Mouse (Mus musculus) c-Kit-positive CD71-negative TER-119-negative erythroid progenitor cells, embryonic 14.5 days (primary cell): Measurements from ENCODE around the gene Hnrnpc.
"Not testable (repeated sequence)": the region's sequence is repeated elsewhere in the genome, so short reads cannot be mapped to it uniquely, and the experiment has no call there.

Source experiments
- DNase-seq: peaks from one replicate; pipeline ENCODE4 v3.0.0-alpha.2; 2013; ENCODE audit warnings: low read depth

Hnrnpc gene

DNA sequence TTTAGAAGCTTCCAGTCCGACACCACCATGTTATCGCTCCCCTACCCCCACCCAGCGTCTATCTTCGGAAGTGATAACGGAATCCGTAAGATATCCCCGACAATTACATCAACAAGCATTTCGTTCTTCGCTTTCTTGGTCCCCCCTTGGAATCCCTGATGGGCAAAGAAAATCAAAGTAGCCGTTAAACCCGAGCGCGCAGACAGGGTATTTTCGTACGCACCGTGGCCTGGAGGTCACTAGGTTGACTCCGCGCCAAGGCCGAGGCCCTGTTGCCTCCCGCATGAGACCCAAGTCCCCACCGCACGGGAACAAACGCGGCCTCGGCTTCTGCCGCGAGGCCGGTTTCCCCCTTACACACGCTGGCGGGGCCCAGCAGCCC lies 363 bp downstream of the Hnrnpc start:
- no peak for DNase-seq

DNA sequence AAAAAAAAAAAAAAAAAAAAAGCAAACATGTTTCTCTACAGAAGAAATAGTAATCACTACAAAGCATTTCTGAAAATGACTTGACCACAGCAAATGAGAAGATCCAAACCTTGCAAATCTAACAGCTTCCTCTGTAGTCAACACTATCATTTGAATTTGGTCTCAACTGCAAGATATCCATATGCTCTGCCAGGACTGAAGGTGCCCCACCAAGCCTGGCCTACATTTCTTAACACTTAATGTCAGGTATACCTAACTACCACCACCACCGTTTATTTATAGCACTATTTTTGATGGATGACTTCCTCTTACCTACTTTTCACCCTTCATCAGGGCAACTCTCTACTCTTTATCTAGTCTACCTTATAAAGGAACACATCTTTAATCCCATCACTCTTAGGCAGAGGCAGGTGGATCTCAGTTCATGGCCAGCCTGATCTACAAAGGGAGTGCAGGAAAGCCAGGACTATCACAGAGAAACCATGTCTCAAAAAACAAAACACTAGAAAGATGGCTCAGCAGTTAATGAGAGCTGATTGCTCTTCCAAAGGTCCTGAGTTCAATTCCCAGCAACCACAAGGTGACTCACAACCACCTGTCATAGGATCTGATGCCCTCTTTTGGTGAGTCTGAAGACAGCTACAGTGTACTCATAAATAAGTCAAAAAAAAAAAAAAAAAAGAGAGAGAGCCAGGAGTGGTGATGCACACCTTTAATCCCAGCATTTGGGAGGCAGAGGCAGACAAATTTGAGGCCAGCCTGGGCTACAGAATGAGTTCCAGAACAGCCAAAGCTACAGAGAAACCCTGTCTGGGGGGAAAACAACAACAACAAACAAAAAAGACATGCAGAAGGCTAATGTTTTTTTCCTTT lies 2.3 kb downstream of the Hnrnpc start:
- DNase-seq, result no peak

DNA sequence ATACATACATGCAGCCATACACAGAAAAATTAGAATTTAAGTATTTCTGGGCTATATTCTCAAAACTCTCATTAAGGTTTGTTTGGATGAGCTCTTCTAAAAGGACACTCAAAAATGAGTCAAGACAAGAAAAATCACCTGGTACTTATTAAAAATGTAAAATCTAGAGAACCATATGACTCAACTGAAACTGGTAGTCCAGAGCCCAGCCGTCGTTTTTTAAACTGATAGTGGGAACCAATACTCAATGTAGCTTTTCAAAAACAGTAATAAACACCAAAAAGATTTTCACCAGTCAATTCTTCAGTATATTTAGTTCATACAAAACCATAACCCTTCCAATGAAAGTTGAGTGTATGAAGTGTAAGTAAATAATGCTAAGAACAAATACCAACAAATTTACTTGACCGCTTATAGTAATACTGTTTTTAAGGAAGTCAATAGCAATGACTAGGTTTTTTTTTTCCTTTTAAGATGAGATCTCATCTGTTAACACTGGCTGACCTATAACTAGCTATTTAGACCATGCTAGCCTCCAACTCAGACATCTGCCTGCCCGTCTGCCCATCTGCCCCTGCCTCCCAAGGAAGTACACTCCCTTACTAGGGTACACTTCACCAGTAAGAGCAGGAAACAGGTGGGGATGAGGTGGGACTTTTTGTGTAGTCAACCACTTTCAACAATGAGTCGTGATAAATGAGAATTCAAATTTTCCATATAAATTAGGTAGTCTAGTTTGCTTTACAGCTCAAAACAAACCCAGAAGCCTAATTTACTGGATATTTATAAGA lies 3.5 kb downstream of the Hnrnpc start:
- no peak for DNase-seq

DNA sequence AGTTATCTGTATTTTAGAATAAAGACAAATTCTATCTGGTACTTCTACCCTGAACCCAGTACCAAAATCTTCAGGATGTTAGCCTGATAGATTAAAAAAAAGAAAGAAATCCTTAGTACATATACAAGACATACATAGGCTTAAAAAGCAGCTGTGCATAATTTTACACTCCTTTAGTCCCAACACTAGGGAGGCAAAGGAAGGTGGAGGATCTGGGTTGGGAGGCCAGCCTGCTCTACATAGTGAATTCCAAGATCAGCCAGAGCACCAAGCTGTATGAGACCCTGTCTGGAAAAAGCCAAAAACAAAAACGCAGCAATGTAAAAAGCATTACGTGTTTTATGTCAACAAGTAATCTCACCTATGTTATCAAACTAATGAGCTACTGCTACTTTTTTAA lies 4.3 kb downstream of the Hnrnpc start:
- DNase-seq, result no peak

DNA sequence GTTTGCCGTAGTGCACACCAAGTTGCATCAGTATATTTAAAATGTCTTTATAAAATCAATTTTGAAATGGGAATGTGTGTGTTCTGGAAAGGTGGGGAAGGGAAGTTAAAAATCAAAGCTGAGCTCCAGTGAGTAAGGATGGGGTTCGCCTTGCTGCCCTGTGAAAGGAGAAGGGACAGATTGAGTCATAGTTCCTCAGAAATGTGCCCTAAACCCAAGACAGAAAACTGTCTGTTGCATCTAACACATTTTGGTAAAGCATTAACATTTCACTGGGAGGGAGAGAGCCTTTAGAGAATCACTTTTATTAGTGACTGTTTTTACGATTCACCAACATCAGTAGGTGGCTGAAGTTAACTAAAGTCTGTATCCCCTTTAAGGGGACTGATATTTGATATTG lies 5.4 kb downstream of the Hnrnpc start:
- DNase-seq, result not testable (repeated sequence)

DNA sequence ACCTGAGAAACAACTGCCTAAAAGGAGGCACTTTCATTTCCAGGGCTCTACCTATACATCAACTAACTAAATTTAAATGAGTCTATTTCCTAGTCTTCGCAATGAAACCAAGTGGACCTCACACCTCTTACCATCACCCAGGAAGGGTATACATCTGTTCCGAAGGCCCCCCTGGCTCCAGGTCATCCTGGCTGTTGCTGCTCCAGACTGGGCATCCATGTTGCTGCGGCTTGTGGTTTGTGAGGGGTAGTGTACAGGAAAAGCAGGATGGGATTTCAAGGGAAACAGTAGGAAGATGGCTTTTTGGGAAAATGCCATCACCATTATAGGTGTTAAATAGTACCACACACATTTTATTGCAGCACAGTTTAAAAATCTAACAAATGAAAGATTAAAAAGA lies 6.6 kb downstream of the Hnrnpc start:
- not testable (repeated sequence) for DNase-seq

DNA sequence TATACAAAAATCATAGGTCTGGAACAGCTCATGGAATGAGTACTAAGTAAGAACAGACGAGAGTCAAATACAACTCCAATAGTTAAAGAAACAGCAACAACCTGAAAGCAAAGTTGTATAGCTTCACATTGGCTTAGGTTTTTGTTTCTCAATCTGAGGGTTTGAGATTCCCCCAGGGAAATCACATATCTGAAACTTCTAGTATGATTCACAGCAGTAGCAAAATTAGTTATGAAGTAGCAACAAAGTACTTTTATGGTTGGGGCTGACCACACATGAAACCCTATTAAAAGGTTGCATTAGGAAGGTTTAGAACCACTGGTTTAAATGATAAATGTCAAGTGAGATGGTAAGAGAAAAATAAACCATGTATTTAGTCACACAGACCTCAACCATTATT lies 9.3 kb downstream of the Hnrnpc start:
- DNase-seq, result no peak

DNA sequence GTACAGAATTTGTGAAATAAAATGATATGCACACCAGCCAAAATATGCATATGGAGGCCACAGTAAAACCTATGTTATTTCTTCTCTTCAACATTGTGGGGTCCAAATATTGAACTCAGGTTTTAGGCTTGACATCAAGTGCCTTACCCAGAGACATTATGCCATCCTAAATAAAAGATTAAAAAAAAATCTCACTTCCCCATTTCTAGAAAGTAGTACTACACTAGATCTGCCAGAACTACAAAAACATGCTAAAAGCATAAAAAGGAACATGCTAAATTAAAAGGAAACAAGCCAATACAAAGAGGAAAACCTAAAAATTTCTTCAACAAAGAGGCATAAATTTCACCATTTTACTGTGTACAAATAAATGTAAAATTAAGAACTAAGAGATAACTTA lies 20.7 kb downstream of the Hnrnpc start:
- DNase-seq, result no peak

DNA sequence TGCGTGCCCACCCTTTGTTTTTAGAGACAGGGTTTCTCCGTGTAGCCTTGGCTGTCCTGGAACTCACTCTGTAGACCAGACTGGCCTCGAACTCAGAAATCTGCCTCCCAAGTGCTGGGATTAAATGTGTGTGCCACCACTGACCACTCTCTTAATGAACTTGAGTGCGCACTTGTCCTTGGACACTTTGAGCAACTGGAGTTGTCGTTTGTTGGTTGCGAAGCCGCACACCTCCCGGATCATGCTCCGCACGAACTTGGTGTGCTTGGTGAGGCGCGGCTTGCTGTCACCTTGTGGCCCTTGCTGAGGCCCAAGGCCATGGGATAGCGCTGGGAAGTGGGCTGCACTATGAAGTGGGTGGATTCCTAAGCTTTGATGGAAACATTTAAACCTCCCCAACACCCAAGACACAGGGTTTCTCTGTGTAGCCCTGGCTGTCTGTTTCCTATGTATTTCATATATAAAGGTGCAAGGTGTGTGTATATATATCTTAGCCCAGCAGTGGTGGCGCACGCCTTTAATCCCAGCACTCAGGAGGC lies 32.2 kb downstream of the Hnrnpc start:
- no peak for DNase-seq

DNA sequence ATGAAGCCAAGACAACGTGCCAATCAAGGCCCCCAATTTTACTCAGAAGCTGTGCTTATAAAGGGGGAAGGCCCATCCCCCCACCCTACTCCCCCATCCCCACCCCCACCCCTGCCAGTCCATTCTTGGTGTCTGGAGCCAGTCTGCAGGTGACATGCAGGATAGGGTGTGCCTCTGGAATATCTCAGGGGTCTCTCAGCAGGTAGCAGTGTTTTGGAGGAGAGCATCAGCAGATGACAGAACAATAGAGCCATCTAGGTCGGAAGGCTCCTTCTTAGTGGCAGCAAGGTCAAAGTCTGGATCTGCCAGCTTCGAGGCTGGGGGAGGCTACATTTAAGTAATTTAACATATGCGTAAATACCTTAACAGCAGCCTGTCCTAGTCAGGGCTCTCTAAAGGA lies 37.7 kb downstream of the Hnrnpc start:
- no peak for DNase-seq

DNA sequence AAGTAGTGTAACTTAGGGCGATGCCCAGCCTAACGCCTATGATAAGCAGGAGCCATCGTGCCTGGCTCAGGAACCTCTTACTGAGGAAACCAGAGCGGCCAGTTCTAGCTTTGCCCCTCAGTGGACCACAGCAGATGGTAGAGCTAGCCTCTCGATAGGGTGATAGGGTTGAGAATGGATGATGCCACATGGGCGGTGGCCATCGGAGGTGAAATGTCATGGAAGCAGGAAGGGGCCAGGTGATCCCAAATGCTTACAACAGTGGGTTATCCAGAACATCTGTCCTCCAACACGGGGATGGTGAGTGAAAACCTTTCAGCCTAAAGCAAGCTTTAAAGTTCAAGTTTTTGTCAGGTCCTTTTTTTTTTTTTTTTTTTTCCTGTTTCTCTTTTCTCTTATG lies 42.0 kb downstream of the Hnrnpc start:
- no peak for DNase-seq

DNA sequence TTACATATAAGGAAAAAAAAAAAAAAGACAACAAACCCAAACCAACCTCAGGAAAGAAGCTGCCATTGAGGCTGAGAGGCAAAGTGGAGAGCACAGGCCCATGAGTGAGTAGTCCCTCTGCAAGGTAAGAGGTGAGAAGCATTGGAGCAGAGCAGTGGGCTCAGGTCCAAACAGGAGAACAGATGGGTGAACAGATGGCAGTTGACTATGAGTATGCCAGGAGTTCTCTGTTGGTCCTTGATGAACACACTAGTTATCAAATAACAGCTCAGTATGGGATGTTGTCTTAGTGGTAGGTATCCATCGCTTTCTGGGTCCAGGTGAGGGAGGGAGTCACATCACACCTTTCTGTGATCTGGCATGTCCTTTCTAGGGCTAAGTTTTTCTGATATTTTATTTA lies 43.0 kb downstream of the Hnrnpc start:
- no peak for DNase-seq

DNA sequence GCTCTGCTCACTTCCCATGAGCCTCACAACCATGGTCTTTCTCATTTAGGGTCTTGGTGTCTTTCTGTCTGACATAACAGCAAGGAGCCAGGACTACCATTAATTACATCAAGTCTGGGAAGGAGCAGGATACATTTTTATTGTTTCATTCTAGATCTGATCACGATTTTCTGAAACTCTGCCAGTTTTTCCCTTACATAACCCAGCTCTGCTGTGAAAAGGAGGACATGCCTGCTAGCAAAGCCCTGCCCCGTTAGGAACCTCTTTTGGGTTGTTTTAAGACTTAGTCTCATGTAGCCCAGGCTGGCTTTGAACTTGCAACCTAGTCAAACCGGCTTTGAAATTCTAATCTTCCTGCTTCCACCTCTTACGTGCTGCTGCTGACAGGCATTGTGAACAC lies 43.8 kb downstream of the Hnrnpc start:
- no peak for DNase-seq

DNA sequence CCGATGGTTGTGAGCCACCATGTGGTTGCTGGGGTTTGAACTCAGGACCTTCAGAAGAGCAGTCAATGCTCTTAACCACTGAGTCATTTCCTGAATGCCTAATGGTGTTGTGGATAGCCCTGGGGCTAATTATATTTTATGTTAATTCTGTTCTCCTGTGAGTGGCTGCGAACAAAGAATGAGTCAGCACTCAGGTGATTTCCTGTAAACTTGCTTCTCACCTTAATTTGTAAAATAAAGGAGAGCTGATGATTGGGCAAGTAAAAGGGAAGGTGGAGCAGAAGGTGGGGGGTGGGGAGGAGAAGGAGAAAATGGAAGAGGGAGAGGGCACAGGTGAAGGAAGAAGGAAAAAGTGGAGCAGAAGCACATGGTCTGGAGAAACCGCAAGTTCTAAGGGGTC lies 51.1 kb downstream of the Hnrnpc start:
- not testable (repeated sequence) for DNase-seq

DNA sequence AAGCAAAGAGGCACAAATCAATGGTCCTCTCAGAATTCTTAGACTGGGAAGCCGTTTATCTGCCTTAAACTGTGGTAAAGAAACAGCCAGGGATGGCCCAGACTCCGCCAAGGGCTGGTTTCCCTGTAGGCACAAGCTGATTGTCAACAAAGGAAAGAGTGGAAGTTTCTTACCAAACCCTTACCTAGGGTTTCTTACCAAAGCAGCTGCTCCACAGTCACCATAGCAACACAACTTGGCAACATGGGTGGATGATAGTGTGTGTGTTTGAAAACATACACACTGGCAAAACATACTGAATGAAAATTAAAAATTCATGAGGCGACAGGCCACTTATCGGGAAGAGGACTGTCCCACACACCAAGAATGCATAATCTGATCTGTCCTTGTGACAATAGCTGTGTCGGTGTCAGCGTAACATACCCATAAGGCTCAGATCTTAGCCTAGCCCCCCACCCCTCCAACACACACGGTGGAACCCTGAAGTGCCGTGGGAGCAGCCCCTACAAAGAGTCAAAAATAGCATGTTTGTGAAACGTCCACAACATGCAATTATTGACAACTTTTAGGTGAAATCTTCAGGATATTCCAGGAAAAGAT lies 57.8 kb downstream of the Hnrnpc start:
- no peak for DNase-seq

DNA sequence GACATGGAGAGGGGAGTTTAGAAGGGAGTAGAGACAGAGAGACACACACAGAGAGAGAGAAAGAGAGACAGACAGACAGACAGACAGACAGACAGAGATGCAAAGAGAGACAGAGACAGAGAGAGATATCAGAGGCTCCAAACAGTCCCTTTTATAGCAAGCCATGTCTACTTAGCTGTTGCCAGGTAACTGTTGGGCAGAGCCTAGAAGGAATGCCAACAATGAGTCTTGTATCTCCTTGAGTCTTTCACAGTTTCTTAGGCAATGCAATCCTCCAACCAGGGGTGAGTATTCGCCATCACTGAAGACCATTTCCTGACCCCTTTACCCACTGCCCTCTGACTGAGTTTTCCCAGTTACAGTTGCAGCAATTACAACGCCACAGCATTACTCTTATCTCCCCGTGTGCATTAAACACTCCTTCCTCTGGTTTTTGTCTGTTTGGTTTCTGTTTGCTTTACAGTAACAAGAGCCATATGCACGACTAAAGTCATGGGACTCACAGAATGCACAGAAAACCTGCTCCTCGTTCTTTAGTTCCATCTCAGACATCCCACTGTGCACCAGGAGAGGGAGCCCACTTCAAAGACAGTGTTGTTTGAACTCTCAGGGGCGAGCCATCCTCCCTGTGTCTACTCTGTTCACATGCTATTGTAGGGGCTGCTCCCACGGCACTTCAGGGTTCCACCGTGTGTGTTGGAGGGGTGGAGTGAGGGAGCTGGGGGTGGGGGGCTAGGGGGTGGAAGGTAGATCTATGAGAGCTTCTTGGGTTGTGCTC lies 58.7 kb downstream of the Hnrnpc start:
- peak; percentile 58 for DNase-seq

DNA sequence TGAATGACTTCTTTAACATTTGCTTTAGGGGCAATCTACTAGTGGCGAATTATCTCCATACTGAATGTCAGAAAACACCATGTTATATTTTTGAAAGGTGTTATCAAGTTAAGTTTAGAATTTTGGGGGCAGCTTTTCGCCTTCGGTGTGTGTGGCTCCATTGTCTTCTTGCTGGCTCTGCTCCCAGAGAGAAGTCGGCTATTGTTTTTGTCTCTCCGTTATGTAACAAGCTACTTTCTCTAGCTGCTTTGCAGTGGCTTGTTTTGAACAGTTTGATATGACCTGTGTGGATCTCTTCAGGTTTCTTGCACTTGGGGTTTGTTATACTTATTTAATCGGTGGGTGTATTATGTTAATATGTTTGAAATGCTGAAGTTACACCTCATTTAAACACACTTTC lies 60.4 kb downstream of the Hnrnpc start:
- no peak for DNase-seq

DNA sequence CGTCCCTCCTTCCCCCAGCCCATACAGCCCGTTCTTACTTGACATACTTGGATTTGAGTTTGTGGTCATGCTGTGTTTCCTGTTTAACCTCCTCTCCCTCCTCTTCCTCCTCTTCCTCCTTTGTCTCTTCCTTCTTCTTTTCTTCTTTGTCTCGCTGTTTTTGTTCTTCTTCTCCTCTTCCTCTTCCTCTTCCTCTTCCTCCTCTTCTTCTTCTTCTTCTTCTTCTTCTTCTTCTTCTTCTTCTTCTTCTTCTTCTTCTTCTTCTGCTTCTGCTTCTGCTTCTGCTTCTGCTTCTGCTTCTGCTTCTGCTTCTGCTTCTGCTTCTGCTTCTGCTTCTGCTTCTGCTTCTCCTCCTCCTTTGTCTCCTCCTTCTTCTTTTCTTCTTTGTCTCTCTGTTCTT lies 61.5 kb downstream of the Hnrnpc start, which contains the start of gene Olfr221:
Gene Olfr221, minus strand, starts transcription at position 101 of the 400 bp plus-strand sequence.
- not testable (repeated sequence) for DNase-seq

DNA sequence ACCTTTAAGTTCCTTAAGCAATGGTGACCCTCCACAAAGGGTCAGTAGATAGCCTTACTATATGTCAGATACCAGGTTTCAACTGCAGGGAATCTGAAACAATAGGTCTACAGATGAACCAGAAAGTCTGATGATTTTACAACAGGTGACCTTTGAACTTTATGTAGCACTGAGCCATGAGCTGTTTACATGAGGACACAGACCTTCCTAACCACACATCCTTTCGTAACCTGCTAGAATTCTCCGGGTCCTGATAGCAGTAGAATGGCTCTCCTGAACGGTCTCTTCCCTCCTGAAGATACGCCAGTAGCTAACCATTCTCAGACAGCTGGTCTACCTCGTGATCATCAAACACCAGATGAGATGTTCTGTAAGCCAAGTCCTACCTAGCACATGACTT lies 64.5 kb downstream of the Hnrnpc start:
- DNase-seq, result no peak

DNA sequence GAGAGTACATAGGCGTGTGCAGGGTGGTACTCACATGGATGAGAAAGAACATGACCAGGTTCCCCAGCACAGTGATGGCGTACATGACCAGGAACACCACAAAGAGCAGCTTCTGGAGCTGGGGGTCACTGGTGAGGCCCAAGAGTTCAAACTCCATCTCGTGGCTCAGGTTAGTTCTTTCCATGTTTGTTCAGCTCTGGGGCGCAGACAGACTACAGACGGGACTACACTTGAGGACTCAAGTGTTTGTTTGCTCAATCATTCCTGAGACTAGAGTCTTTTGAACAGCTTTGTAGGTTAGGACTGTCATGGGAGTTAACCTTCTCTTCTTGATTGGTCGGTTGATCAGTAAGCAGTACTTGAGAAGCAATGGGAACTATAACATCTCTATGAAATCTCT lies 67.9 kb downstream of the Hnrnpc start:
- no peak for DNase-seq

DNA sequence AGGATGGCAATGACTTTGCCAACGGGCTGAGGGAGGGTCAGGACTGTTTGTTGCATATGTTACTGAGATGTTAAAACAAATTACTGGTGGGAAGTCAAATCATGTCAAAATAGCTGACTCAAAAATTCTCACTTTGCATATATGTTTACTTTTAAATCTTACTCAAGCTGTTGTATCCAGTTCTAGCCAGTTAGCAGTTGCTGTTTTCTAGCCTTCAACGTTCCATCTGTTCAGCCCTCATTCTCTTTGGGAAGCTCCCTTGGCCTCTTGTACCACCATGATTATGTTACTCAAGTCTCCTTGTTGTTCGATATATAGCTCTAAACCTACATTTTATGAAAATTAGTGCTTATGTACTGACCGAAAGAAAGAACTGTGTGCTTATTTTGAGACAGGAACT lies 77.5 kb downstream of the Hnrnpc start:
- no peak for DNase-seq

DNA sequence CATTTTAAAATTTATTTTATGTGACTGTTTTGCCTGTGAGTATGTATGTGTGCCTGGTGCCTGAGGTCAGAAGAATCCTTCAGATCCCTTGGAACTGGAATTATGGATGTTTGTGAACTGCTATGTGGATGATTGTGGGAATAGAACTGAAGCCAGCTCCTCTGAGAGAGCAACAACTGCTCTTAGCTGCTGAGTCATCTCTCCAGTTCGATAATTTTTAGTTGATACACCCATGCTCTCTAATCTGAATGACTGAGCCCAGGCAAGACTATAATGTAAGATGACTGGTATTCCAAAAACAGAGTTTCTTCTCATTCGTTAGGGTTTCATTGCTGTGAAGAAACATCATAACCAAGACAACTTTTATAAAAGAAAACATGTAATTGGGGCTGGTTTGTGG lies 79.7 kb downstream of the Hnrnpc start:
- no peak for DNase-seq
